Mouse (Mus musculus) Muller cell, postnatal 12 days (primary cell): Measurements from ENCODE around the gene Wasf1.

Experiments used
- DNase-seq: peaks from one replicate; pipeline ENCODE4 v3.0.0-alpha.2; 2015; ENCODE audit errors: inconsistent ontology term

The Wasf1 gene

GRCm38 (mm10) chr10:40971256-40971655, 88.0 kb downstream of the Wasf1 start:
- DNase-seq: peak; percentile 3

DNA sequence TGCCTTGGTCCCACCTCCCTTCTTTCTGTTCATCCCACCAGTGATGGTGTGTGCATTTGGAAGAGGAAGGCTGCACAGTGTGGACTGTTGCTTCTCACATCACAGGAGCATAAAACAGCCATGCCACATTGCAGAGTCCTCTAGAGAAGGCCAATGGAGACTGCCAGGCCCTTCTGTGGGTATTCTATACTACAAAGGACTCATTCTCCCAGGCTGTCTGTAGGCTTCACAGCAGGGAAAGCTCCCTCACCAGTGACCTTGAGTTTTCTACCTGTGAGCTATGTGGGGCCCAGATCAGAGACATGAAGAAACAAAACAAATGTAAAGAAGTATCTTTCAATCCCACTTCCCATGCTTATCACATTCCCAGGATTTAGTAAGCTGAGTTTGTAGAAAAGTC, 100.5 kb downstream of the Wasf1 start:
- no peak for DNase-seq

DNA sequence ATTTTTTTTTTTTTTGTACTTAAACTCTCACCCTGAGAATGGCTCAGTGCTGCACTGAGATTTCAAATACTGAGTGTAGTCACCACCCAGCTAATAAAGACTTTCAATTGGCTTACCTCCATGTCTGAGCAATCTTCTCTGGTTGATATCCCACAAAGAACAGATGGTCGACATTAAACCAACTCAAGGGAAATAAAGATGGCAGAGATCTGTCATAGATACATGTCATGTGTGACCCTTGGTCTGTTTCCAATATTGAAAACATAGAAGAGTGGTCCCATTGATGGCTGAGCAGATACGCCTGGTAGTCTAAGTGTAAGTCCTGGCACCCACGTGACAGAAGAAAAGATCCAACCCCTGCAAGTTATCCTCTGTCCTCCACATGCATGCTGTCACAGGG, 101.3 kb downstream of the Wasf1 start:
- no peak for DNase-seq

- DNase-seq: no peak
Measured at GRCm38 (mm10) chr10:40985350-40985749, 102.1 kb downstream of the Wasf1 start.
